Mouse (Mus musculus): ENCODE results near the gene Rab3ip.

GRCm38 (mm10) chr10:116935028-116935427 lies 15.5 kb downstream of the Rab3ip start:
- TF ChIP-seq CTCF (IDR thresholded peaks at IDR 0.05; ENCODE audit: low read depth): no peak
- TF ChIP-seq EP300 (IDR thresholded peaks at IDR 0.05; ENCODE audit: low read depth): no peak
